Mouse (Mus musculus): ENCODE measurements around the gene Pla2g12b.

The Pla2g12b gene

DNA sequence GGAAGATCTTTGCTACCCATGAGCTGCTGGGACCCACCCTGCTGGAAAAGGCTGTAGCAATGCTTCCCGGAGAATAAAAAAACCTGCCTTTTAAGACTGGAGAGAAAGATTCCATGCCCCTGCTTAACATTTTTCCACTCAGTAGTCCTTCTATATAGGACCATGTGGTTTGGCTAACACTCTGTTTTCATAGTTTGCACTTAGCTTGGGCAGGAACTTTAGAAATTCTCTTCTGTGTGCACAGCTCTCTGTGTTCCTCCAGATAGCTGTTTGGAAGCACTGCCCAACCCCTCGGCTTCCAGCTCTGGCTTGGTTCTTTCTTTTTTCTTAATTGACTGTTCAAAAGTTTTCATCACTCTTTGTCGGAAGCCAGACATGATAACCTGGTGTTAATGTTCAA is 13.2 kb downstream of the Pla2g12b start:
- DNase-seq = no peak

DNA sequence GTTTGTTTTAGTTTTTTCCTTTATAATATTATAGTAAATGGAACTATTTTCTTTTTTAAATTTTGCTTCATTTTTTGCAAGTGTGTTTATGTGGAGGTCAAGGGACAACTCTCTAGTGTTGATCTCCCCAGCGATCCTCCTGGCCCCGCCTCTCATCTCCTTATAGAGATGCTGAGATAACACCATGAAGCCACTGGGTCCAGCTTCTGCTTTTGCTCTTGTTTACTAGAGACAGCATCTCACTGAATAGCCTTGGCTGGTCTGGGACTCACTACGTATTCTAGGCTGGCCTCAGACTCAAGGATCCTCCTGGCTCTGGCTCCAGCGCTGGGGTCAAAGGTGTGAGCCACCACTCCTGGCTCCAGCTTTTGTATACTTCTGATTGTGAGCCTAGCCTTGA is 16.1 kb downstream of the Pla2g12b start:
- DNase-seq = no peak

GRCm38 (mm10) chr10:59424453-59424852 is 21.0 kb downstream of the Pla2g12b start:
- no peak for DNase-seq

DNA sequence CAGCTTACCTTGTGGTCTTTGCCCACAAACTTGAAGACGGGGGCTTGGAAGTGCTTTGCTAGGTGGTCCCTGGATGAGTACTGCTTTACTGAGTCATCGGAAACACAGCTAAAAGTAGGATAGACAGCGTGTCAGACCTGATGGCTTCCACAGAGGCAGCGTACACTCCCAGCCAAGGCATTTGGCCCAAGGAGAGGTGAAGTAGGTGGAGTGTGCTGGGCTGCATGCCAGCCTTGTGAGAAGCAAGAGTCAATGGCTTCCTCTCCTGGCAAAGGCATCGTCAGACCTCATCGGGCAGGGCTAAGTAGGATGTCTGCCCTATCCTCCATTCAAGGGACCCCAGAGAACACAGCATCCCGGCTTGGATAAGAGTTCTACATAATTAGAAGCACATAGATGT is 21.9 kb downstream of the Pla2g12b start:
- peak; percentile 68 to 70 for DNase-seq

DNA sequence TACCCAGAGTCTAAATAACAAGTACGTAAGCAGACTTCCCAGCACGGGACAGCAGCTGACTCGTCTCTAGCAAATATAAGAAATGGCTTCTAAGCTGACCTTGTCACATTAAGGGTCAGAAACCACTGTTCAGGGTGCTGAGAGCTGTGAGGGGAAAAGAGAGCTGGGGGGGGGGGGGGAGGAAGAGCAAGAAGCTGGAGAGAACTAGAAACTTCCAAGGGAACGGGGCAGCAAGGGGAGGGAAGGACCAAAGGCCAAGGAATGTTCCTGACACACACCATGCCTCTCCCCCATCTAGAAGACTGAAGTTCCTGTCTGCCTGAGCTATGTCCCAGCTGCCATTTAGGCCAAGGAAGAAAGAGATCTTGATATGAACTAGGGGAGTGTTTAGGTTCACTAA is 22.9 kb downstream of the Pla2g12b start:
- DNase-seq = no peak

DNA sequence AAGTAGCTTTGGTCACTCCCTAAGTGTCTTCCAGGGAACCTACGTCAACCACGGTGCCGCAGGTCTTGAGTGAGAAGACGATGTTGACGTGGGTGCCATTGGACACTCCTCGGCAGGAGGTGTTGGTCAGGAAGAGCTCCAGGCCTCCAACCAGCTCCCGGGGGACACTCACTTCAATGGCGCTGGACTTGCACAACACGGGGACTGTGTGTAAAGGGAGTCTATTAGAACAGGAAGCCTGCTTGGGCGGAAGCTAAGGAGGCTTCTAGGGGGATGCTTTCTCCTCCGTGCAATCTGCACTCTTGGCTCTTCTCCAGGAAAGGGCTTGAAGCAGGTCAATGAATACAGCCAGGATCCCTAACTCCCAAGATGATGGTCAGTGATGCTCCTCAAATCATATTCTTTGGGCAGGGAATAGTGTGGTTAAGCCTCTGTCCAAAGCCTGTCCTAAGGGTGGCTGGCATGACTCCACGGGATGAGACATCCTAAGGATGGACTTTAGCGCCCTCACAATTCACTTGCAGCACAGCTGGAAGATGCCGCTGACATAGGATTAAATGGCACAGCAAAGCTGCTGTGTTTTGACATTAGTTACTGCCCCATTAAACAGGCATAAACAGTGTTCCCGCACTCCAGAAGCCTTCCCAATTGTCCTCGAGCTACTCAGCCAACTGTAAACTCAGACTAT is 26.1 kb downstream of the Pla2g12b start:
- no peak for DNase-seq

DNA sequence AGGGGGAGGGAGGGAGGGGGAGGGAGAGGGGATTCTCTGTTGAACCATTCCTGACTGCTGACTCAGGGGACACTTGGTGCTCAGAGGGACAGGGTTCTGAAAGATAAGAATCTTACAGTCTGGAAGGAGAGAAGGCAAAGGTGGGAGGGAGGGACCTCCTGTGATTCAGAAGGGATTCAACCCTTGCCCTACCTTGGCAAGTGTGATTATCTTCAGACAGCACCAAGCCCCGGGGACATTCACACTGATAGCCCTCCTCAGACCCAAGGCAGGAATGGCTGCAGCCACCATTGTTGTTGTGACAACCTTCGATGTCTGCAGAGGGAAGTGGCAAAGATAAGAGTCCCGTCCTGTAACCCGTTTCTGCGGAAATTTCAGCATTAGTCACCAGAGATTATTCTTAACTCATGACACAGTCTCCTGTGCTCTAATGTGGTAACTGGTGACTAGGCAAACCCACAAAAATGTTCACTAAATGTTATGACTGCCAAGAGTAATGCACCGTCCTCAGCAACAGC is 27.3 kb downstream of the Pla2g12b start:
- DNase-seq = no peak

GRCm38 (mm10) chr10:59435746-59436145 is 32.3 kb downstream of the Pla2g12b start:
- no peak for DNase-seq

GRCm38 (mm10) chr10:59438651-59439050 is 35.2 kb downstream of the Pla2g12b start:
- no peak for DNase-seq

DNA sequence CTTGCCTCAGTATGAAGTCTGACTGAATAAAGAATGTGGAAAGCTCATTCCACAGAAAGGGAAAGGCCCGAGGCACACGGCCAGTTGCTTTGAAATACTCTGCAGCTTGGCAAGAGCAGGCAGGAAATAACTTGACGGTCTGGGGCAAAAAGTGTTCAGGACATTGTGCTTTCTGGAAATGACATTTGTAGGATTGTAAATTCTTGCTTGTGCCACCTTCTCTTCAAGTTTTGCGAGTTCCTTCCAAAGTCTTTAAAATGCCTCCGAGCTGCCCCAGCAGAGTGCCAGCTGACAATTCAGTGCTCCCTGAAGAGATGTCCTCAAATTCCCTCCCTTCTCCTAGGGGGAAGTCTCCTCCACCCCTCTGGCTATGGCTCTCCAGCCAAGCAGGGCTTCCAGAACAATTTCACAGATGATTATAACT is 36.1 kb downstream of the Pla2g12b start:
- no peak for DNase-seq

GRCm38 (mm10) chr10:59440177-59440576 is 36.7 kb downstream of the Pla2g12b start:
- DNase-seq = no peak

DNA sequence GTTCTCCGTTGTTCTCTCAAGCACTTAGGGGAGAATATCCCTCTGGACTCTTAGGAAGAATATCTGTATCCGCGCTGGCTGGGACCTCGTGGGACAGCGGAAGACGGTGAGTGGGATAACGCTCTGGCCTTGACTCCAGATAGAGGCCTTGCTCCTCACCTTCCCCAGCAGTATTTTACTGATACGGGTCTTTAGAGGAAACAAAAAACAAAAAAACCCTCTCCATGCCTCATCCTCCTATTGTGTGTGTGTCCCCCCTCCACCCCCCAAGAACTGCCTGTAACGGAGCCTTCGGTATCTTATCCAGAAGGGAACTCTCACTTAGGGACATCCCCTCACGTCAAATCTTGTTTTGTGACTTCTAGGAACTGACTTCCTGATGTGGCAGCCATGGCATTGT is 38.3 kb downstream of the Pla2g12b start, which contains the start of gene Oit3:
Oit3 (minus strand) TSS at position 44 of the 400 bp plus-strand sequence.
- DNase-seq = no peak

DNA sequence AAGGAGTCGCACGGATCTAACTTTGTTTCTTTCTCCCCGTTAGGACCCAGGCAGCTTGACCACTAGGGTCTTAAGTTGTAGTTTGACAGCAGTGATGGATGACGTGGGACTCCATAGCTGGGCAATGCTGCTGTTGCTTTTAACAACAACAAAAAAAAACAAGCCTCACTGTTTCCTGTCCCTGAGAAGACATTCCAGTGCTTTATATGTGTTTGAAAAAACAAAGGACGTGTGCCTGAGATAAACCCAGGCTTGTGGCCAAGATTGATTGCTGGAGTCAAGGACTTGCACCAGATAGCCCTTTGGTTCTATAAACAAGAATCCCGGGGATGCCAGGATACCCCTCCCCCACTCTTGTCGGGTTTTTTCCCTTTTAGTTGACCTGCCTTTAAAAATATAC is 39.8 kb downstream of the Pla2g12b start:
- no peak for DNase-seq

- DNase-seq = no peak
These were observed 40.6 kb downstream of the Pla2g12b start for GRCm38 (mm10) chr10:59444106-59444505.

- DNase-seq = no peak
These were observed 41.2 kb downstream of the Pla2g12b start for GRCm38 (mm10) chr10:59444635-59445034.

- no peak for DNase-seq
These were observed 43.5 kb downstream of the Pla2g12b start for GRCm38 (mm10) chr10:59446911-59447437.

DNA sequence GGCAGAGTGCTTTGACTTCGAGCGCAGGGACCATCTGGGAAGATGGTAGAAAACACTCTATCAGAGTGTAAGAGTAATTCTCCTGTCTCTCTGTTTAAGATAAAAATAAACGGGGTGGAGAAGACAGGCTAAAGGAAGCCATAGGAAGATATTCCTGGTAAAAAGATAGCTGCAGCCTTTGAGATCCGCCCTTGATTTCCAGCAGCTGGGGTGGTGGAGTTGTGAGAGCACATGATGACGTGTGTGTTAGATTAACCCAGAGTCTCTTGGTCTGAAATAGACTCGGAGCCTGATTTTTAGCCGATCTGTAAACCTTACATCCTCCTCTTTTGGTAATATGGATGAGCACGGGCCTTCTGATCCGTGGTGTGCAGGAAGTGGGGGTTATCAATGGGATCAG is 44.1 kb downstream of the Pla2g12b start:
- no peak for DNase-seq

DNA sequence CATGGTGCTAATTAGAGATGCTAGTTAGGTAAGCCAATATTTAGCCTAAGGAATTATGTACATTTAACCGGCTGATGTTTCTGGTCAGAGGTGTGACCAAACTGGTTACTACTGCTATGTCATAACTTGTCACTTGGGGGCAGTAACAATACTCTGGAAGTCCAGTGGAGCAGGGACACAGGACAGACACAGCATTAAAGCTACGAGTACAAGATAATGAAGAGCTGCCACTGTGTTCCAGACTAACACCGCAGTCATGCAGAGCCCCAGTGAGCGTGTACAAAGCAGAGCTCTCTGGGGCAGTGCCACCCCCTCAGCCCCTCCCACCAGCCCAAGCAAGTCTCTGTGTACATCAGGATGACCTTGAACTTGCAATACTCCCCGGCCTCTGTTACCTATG is 48.4 kb downstream of the Pla2g12b start:
- peak in 1 of 2 experiments; percentile 29 for DNase-seq

- no peak for DNase-seq
These were observed 51.2 kb downstream of the Pla2g12b start for GRCm38 (mm10) chr10:59454631-59455030.

GRCm38 (mm10) chr10:59459767-59460166 is 56.3 kb downstream of the Pla2g12b start:
- DNase-seq = peak; percentile 40 to 43

DNA sequence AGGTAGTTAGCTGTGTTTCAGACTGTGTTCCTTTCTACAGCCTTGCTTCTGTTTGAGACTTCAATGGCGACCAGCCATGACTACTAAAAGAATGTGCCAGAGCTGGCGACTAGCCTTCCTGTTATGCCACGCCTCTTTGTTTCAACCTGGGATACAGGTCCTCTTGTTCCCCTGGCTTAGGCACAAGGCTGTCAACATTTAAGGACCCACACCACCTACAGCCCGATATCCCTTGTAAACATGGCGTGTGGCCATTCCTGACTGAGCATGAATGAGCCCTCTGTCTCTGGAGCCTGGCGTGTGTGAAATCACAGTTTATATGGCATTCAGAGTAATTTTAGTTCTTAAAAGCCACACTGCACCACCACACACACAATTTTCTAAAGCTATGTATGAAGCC is 58.8 kb downstream of the Pla2g12b start:
- no peak for DNase-seq

GRCm38 (mm10) chr10:59465546-59465945 is 62.1 kb downstream of the Pla2g12b start:
- no peak for DNase-seq

GRCm38 (mm10) chr10:59466626-59467025 is 63.2 kb downstream of the Pla2g12b start:
- DNase-seq = no peak

DNA sequence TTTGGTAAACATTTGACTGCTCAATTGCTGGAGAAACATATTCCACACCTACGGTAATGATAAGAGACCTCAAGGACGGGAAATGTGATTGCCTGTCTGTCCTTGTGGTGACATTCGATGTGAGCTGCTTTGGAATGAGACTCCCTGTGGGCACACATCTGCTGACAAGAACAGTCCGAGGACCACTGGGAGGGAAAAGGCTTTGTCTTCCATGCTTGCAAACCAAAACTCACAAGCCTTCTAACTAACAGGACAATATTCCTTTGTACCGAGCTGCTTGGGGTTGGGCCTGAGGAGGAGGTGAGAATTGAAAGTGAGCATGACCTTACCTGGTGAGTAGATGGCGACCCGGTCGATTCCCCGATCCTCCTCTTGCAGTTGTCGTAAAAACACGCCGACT is 63.8 kb downstream of the Pla2g12b start:
- no peak for DNase-seq

GRCm38 (mm10) chr10:59470451-59470850 is 67.0 kb downstream of the Pla2g12b start:
- peak; percentile 75 to 79 for DNase-seq
